Mouse (Mus musculus): ENCODE results near the gene Pcnx. TPM values are rescaled to one million over a fixed set of nuclear protein-coding genes. Genes with fewer than 3 reads are reported as not detected.

Pcnx gene
- polyA plus RNA-seq, 2 experiments: 0.71 to 2.4 TPM

DNA sequence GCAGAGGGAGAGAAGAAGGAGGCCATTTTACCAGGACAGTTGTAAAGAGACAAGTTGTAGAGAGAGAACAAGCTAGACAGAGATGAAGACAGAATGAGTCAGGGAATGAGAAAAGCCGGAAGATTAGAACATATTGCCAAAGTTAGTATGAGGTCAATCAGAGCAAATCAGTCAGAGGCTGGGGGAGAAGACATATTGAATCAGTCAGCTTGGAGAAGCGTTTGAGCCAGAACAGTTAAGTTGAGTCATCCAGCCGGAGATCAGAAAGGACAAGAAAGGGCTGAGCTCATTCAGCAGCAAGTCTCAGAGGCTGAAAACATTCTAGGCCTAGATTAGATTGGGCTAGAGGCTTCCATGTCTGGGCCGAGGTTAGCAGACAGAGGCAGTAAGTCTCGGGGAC, 18.8 kb upstream of the Pcnx start:
- Histone ChIP-seq H3K27ac (no peak overlapping the region), H3K4me1 (replicated peaks; ENCODE audit: control insufficient read depth in 2 of 2, insufficient read depth in 2 of 2, low read length in 1 of 2) (0 out of 4 replicates have a peak, but pooled peaks cover 0 to 3% of the 10 kb centered on the region in 2 experiments), H3K9me3 (ENCODE audit: control insufficient read depth, low read length) (no peaks in the 10 kb centered on the region), H3K9ac (replicated peaks) (no peak overlapping the region), H3K4me2 (ENCODE audit: low read depth) (no peak overlapping the region), H3K4me3 (ENCODE audit: insufficient read depth in 1 of 2, low read depth in 2 of 2, low read length in 2 of 2) (no peak overlapping the region), H3K36me3 (replicated peaks; ENCODE audit: control insufficient read depth, insufficient read depth, low read depth) (no peaks in the 10 kb centered on the region), H3K27me3 (ENCODE audit: control insufficient read depth, insufficient read depth, low read length) (peaks cover 2% of the 10 kb centered on the region; the same call in 1 of the 2 replicates)
- WGBS (ENCODE audit: insufficient replicate concordance): 67% methylated on average over 5 of the region's 5 CpGs
- DNase-seq (ENCODE audit: low read depth in 3 of 3, low spot score in 3 of 3) (no peak), ATAC-seq (ENCODE audit: insufficient read depth) (no peak)
- TF ChIP-seq CTCF (IDR thresholded peaks at IDR 0.05; ENCODE audit: low read depth) (no peak), EP300 (IDR thresholded peaks at IDR 0.05; ENCODE audit: low read depth) (no peak)

DNA sequence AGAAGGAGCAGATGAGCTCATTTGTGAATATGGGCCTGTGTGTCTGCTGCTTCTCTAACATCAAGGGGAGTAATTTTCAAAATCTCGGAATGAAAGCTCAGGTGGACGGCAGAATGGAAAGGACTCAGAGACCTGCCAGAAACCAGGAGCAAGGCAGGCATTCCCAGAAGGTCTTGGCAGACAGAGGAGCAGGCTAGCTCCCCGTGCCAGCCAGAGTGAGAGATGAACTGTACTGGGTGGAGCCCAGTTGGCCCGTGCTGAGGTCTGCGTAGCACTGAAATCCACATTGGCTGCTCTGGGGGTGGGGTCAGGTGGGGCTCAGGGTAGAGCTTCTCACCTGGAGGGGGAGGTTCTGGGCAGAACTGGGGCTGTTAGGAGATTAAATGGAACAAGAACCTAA, 16.3 kb upstream of the Pcnx start:
- no peak overlapping the region for H3K27ac ChIP-seq
- peaks cover 2% of the 10 kb centered on the region; the same call in 1 of the 2 replicates for H3K27me3 ChIP-seq (ENCODE audit: control insufficient read depth, insufficient read depth, low read length)
- H3K9me3 ChIP-seq (ENCODE audit: control insufficient read depth, low read length): no peaks in the 10 kb centered on the region
- no peaks in the 10 kb centered on the region for H3K36me3 ChIP-seq (replicated peaks; ENCODE audit: control insufficient read depth, insufficient read depth, low read depth)
- H3K4me3 ChIP-seq (ENCODE audit: insufficient read depth in 1 of 2, low read depth in 2 of 2, low read length in 2 of 2): no peak overlapping the region
- no peak for ATAC-seq (ENCODE audit: insufficient read depth)
- TF ChIP-seq CTCF (IDR thresholded peaks at IDR 0.05; ENCODE audit: low read depth) (no peak), EP300 (IDR thresholded peaks at IDR 0.05; ENCODE audit: low read depth) (no peak)
- no peak overlapping the region for H3K9ac ChIP-seq (replicated peaks)
- 0 out of 4 replicates have a peak, but pooled peaks cover 0 to 3% of the 10 kb centered on the region in 2 experiments for H3K4me1 ChIP-seq (replicated peaks; ENCODE audit: control insufficient read depth in 2 of 2, insufficient read depth in 2 of 2, low read length in 1 of 2)
- WGBS (ENCODE audit: insufficient replicate concordance): 70% methylated on average over 5 of the region's 5 CpGs
- no peak overlapping the region for H3K4me2 ChIP-seq (ENCODE audit: low read depth)
- DNase-seq (ENCODE audit: low read depth in 3 of 3, low spot score in 3 of 3): no peak

DNA sequence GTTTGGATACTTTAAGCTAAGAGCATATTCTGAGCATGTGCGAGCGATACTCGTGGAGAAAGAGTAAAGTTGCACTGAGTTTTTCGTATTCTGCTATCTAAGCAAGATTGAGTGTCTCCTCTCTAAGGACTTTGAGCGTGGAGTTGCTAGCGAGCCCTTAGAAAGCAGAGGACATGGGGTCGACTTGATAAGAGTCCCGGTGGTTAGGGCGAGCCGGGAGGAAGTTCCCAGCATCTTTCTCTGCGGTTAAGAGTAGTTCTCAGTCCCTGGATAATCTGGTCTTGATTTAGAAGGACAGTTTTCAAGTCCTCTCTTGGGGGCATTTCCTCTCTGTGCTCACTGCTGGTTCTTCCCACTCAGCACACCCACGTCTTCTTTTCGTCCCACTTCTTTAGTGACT, 15.3 kb upstream of the Pcnx start:
- DNase-seq (ENCODE audit: low read depth in 3 of 3, low spot score in 3 of 3): no peak
- Histone ChIP-seq H3K27ac (no peak overlapping the region), H3K27me3 (ENCODE audit: control insufficient read depth, insufficient read depth, low read length) (peaks cover 2% of the 10 kb centered on the region; the same call in 1 of the 2 replicates), H3K36me3 (replicated peaks; ENCODE audit: control insufficient read depth, insufficient read depth, low read depth) (no peaks in the 10 kb centered on the region), H3K9ac (replicated peaks) (no peak overlapping the region), H3K4me1 (replicated peaks; ENCODE audit: control insufficient read depth in 2 of 2, insufficient read depth in 2 of 2, low read length in 1 of 2) (0 out of 4 replicates have a peak, but pooled peaks cover 0 to 3% of the 10 kb centered on the region in 2 experiments), H3K9me3 (ENCODE audit: control insufficient read depth, low read length) (no peaks in the 10 kb centered on the region), H3K4me2 (ENCODE audit: low read depth) (no peak overlapping the region; the same call in 1 of the 2 replicates), H3K4me3 (ENCODE audit: insufficient read depth in 1 of 2, low read depth in 2 of 2, low read length in 2 of 2) (no peak overlapping the region)
- 9% methylated on average over 13 of the region's 13 CpGs for WGBS (ENCODE audit: insufficient replicate concordance)
- TF ChIP-seq CTCF (IDR thresholded peaks at IDR 0.05; ENCODE audit: low read depth): no peak
- no peak for TF ChIP-seq EP300 (IDR thresholded peaks at IDR 0.05; ENCODE audit: low read depth)
- ATAC-seq (ENCODE audit: insufficient read depth): no peak

DNA sequence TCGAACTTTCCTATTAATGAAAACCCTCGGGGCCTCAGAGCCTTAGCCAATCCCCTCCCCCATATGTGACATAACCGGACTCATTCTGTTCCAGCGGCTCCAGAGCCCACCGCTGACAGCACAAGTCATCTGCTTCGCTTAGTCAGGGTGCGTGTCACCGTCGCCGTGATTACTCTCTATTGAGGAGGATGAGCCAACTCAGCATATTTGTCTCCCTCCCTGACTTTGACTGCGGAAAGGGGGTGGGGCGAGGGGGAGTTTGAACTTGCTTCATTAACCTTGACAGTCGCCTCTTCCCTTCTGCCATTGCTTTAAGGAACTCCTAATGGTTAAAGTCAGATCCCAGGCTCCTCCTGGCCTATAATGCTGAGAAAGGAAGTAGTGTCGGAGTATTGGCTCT, 14.8 kb upstream of the Pcnx start:
- DNase-seq (ENCODE audit: low read depth in 3 of 3, low spot score in 3 of 3) (no peak), ATAC-seq (ENCODE audit: insufficient read depth) (no peak)

DNA sequence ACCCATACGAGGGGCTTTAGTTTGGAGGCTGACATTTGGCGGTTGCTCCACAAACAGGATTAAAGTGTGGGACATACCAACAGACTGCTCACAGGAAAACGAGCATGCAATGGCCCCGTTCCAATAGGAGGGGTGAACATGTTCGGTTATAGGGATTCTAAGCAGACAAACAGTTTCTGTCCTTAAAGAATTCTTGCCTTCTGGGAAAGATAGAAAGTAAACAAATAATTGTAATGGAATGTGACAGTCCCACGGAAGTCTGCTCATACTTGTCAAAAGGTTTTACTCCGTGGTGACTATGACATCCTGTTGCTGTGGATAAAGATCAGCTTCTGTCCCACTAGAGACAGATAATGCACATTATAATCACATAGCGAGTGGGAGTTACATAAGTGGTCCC, 10.2 kb upstream of the Pcnx start:
- Histone ChIP-seq H3K27me3 (ENCODE audit: control insufficient read depth, insufficient read depth, low read length) (no peaks in the 10 kb centered on the region; the same call in 1 of the 2 replicates), H3K4me2 (ENCODE audit: low read depth) (no peak overlapping the region), H3K9ac (replicated peaks) (no peak overlapping the region), H3K4me3 (ENCODE audit: insufficient read depth in 1 of 2, low read depth in 2 of 2, low read length in 2 of 2) (no peak overlapping the region), H3K9me3 (ENCODE audit: control insufficient read depth, low read length) (no peaks in the 10 kb centered on the region), H3K36me3 (replicated peaks; ENCODE audit: control insufficient read depth, insufficient read depth, low read depth) (no peaks in the 10 kb centered on the region), H3K27ac (no peak overlapping the region), H3K4me1 (replicated peaks; ENCODE audit: control insufficient read depth in 2 of 2, insufficient read depth in 2 of 2, low read length in 1 of 2) (no peaks in the 10 kb centered on the region)
- TF ChIP-seq CTCF (IDR thresholded peaks at IDR 0.05; ENCODE audit: low read depth) (no peak), EP300 (IDR thresholded peaks at IDR 0.05; ENCODE audit: low read depth) (no peak)
- WGBS (ENCODE audit: insufficient replicate concordance): 38% methylated on average over 8 of the region's 8 CpGs
- DNase-seq (ENCODE audit: low read depth in 3 of 3, low spot score in 3 of 3): no peak
- no peak for ATAC-seq (ENCODE audit: insufficient read depth)

More for the DNA sequence above, 14.8 kb upstream of the Pcnx start:
- Histone ChIP-seq H3K9me3 (ENCODE audit: control insufficient read depth, low read length) (no peaks in the 10 kb centered on the region), H3K27me3 (ENCODE audit: control insufficient read depth, insufficient read depth, low read length) (peaks cover 2% of the 10 kb centered on the region; the same call in 1 of the 2 replicates), H3K9ac (replicated peaks) (no peak overlapping the region), H3K36me3 (replicated peaks; ENCODE audit: control insufficient read depth, insufficient read depth, low read depth) (no peaks in the 10 kb centered on the region), H3K4me3 (ENCODE audit: insufficient read depth in 1 of 2, low read depth in 2 of 2, low read length in 2 of 2) (no peak overlapping the region), H3K4me1 (replicated peaks; ENCODE audit: control insufficient read depth in 2 of 2, insufficient read depth in 2 of 2, low read length in 1 of 2) (0 out of 4 replicates have a peak, but pooled peaks cover 0 to 3% of the 10 kb centered on the region in 2 experiments), H3K4me2 (ENCODE audit: low read depth) (no peak overlapping the region; the same call in 1 of the 2 replicates), H3K27ac (no peak overlapping the region)
- 8% methylated on average over 14 of the region's 14 CpGs for WGBS (ENCODE audit: insufficient replicate concordance)
- TF ChIP-seq EP300 (IDR thresholded peaks at IDR 0.05; ENCODE audit: low read depth): no peak
- TF ChIP-seq CTCF (IDR thresholded peaks at IDR 0.05; ENCODE audit: low read depth): no peak
